Mouse (Mus musculus) lung, embryonic 16.5 days (tissue): Measurements from ENCODE around the gene Tpp2. TPM values are rescaled to one million over a fixed set of nuclear protein-coding genes. Genes with fewer than 3 reads are reported as not detected.
"Not testable (repeated sequence)": the region's sequence is repeated elsewhere in the genome, so short reads cannot be mapped to it uniquely, and the experiment has no call there.

Experiments
- ATAC-seq: fragments of 200-750 bp; cut with Nextera tagmentation; 2 replicates; pipeline ENCODE4 v1.8.0; 2017; ENCODE audit warnings: low read depth, mild to moderate bottlenecking, moderate library complexity
- H3K27ac ChIP-seq: fragments of 300-500 bp; sonication (generic); 2 replicates; pipeline ENCODE4 v1.5.1; 2014; ENCODE audit warnings: mild to moderate bottlenecking, control low read depth, low read length
- H3K27me3 ChIP-seq: fragments of 300-500 bp; sonication (generic); 2 replicates; pipeline ENCODE4 v1.6.1; 2014; ENCODE audit warnings: low read depth, low read length, mixed read lengths; ENCODE audit not compliant: control insufficient read depth, insufficient read depth
- H3K36me3 ChIP-seq: fragments of 300-500 bp; sonication (generic); 2 replicates; pipeline ENCODE4 v1.6.1; 2014; ENCODE audit warnings: low read length; ENCODE audit not compliant: control insufficient read depth, insufficient read depth
- H3K4me1 ChIP-seq: fragments of 300-500 bp; sonication (generic); replicated peaks from 2 replicates; pipeline ENCODE4 v1.6.1; 2014; ENCODE audit warnings: low read length, mixed read lengths; ENCODE audit not compliant: control insufficient read depth, insufficient read depth
- H3K4me2 ChIP-seq: fragments of 300-500 bp; sonication (generic); 2 replicates; pipeline ENCODE4 v1.6.1; 2014; ENCODE audit warnings: low read depth, low read length, control low read depth
- H3K4me3 ChIP-seq: fragments of 300-500 bp; sonication (generic); 2 replicates; pipeline ENCODE4 v1.5.1; 2014; ENCODE audit warnings: mild to moderate bottlenecking, low read length, control low read depth
- H3K9ac ChIP-seq: fragments of 300-500 bp; sonication (generic); 2 replicates; pipeline ENCODE4 v1.6.1; 2014; ENCODE audit warnings: low read length, control low read depth
- H3K9me3 ChIP-seq: fragments of 300-500 bp; sonication (generic); 2 replicates; pipeline ENCODE4 v1.6.1; 2016; ENCODE audit warnings: low read length; ENCODE audit not compliant: control insufficient read depth
- WGBS: fragments of 180-500 bp; shearing (Covaris S2); extraction: QIAGEN DNeasy Blood & Tissue Kit; methylation state at CpG from one replicate; pipeline ENCODE4 v1.1.7; 2014; 5-methylcytosine and 5-hydroxymethylcytosine counted together
- polyA plus RNA-seq: library from polyadenylated mRNA; unstranded; fragments of >200 nt; fragmentation: Nextera tagmentation; extraction: Ambion mirVana; gene quantifications from 2 replicates; pipeline ENCODE4 v1.2.1, GENCODE M21; 2015

Gene Tpp2
- polyA plus RNA-seq: 62.9 and 63.4 TPM in 2 replicates

- H3K9me3 ChIP-seq: no peaks in the 10 kb centered on the region
- peak within 1 kb of the TSS; percentile 67 for H3K4me2 ChIP-seq
- H3K4me3 ChIP-seq: peak within 1 kb of the TSS; percentile 100
- peak within 1 kb of the TSS; percentile 98 for H3K27ac ChIP-seq
- H3K4me1 ChIP-seq: peaks cover 11% of the 10 kb centered on the region
- H3K27me3 ChIP-seq: no peaks in the 10 kb centered on the region
- ATAC-seq: peak; percentile 100
- H3K36me3 ChIP-seq: no peaks in the 10 kb centered on the region
- peak within 1 kb of the TSS; percentile 98 for H3K9ac ChIP-seq
- under 1% methylated on average over 81 of the region's 81 CpGs for WGBS
Observed at GRCm38 (mm10) chr1:43933488-43934415, at the start of gene Tpp2. Gene Tpp2, plus strand, starts transcription at chr1:43933647.

GRCm38 (mm10) chr1:43888358-43888757, 45.1 kb upstream of the Tpp2 start:
- H3K4me2 ChIP-seq, H3K27ac ChIP-seq, H3K9ac ChIP-seq, H3K4me1 ChIP-seq, H3K9me3 ChIP-seq, H3K4me3 ChIP-seq, H3K27me3 ChIP-seq, ATAC-seq, H3K36me3 ChIP-seq: not testable (repeated sequence)
- WGBS: 79% methylated on average over 11 of the region's 11 CpGs

- Histone ChIP-seq H3K4me3 (no peak overlapping the region), H3K27ac (no peak overlapping the region), H3K9ac (no peak overlapping the region), H3K27me3 (peaks cover 2% of the 10 kb centered on the region; the same call in 1 of the 2 replicates), H3K36me3 (no peaks in the 10 kb centered on the region), H3K4me2 (no peak overlapping the region), H3K9me3 (no peaks in the 10 kb centered on the region), H3K4me1 (no peaks in the 10 kb centered on the region)
- ATAC-seq: no peak
Observed at GRCm38 (mm10) chr1:43895742-43896141, 37.7 kb upstream of the Tpp2 start.

- Histone ChIP-seq H3K4me1 (no peaks in the 10 kb centered on the region), H3K9ac (no peak overlapping the region), H3K27me3 (peaks cover 2% of the 10 kb centered on the region; the same call in 1 of the 2 replicates), H3K4me2 (no peak overlapping the region), H3K4me3 (no peak overlapping the region), H3K27ac (no peak overlapping the region), H3K9me3 (no peaks in the 10 kb centered on the region), H3K36me3 (no peaks in the 10 kb centered on the region)
- ATAC-seq: no peak
- 66% methylated on average over 2 of the region's 2 CpGs for WGBS
Observed at GRCm38 (mm10) chr1:43897131-43897530, 36.3 kb upstream of the Tpp2 start.

GRCm38 (mm10) chr1:43897987-43898386, 35.5 kb upstream of the Tpp2 start:
- whole genome bisulfite sequencing: 82% methylated on average over 18 of the region's 18 CpGs
- Histone ChIP-seq H3K27me3 (peaks cover 2% of the 10 kb centered on the region; the same call in 1 of the 2 replicates), H3K4me1 (no peaks in the 10 kb centered on the region), H3K27ac (no peak overlapping the region), H3K36me3 (no peaks in the 10 kb centered on the region), H3K9ac (no peak overlapping the region), H3K4me3 (no peak overlapping the region), H3K4me2 (no peak overlapping the region), H3K9me3 (no peaks in the 10 kb centered on the region)
- no peak for ATAC-seq

- peak overlapping the region; percentile 49 for H3K4me2 ChIP-seq
- peak overlapping the region; percentile 43; the same call in 1 of the 2 replicates for H3K9ac ChIP-seq
- WGBS: 20% methylated on average over 18 of the region's 18 CpGs
- ATAC-seq: peak; percentile 66
- H3K4me1 ChIP-seq: no peaks in the 10 kb centered on the region
- no peaks in the 10 kb centered on the region for H3K36me3 ChIP-seq
- H3K27ac ChIP-seq: no peak overlapping the region
- peak overlapping the region; percentile 21 for H3K4me3 ChIP-seq
- H3K27me3 ChIP-seq: peaks cover 2% of the 10 kb centered on the region; the same call in 1 of the 2 replicates
- H3K9me3 ChIP-seq: no peaks in the 10 kb centered on the region
Observed at GRCm38 (mm10) chr1:43898991-43899714, 34.3 kb upstream of the Tpp2 start.

- no peak for ATAC-seq
- Histone ChIP-seq H3K9me3 (no peaks in the 10 kb centered on the region), H3K4me3 (no peak overlapping the region), H3K9ac (no peak overlapping the region), H3K4me1 (no peaks in the 10 kb centered on the region), H3K27ac (no peak overlapping the region), H3K4me2 (no peak overlapping the region), H3K27me3 (peaks cover 2% of the 10 kb centered on the region; the same call in 1 of the 2 replicates), H3K36me3 (no peaks in the 10 kb centered on the region)
- WGBS: 65% methylated on average over 1 of the region's 1 CpGs
Observed at GRCm38 (mm10) chr1:43902417-43902816, 31.0 kb upstream of the Tpp2 start.

GRCm38 (mm10) chr1:43902855-43903254, 30.6 kb upstream of the Tpp2 start:
- WGBS: 69% methylated on average over 4 of the region's 4 CpGs
- ATAC-seq: no peak
- H3K4me1 ChIP-seq: no peaks in the 10 kb centered on the region
- no peaks in the 10 kb centered on the region for H3K9me3 ChIP-seq
- no peak overlapping the region for H3K27ac ChIP-seq
- H3K4me3 ChIP-seq: no peak overlapping the region
- H3K9ac ChIP-seq: no peak overlapping the region
- H3K27me3 ChIP-seq: peaks cover 2% of the 10 kb centered on the region; the same call in 1 of the 2 replicates
- H3K36me3 ChIP-seq: no peaks in the 10 kb centered on the region
- no peak overlapping the region for H3K4me2 ChIP-seq

- no peak overlapping the region for H3K4me3 ChIP-seq
- H3K9ac ChIP-seq: no peak overlapping the region
- no peak overlapping the region for H3K27ac ChIP-seq
- WGBS: 53% methylated on average over 2 of the region's 2 CpGs
- no peak for ATAC-seq
- no peaks in the 10 kb centered on the region for H3K9me3 ChIP-seq
- no peak overlapping the region for H3K4me2 ChIP-seq
- no peaks in the 10 kb centered on the region for H3K27me3 ChIP-seq
- H3K36me3 ChIP-seq: no peaks in the 10 kb centered on the region
- no peaks in the 10 kb centered on the region for H3K4me1 ChIP-seq
Observed at GRCm38 (mm10) chr1:43915428-43915827, 18.0 kb upstream of the Tpp2 start.
